Mouse (Mus musculus) E14TG2a.4 (cell line): ENCODE measurements around the gene Lrrc75a.

Experiments used
- CTCF ChIP-seq: conservative IDR thresholded peaks from 2 replicates; pipeline ENCODE4 v1.5.1; 2014; ENCODE audit warnings: low read length
- NANOG ChIP-seq: IDR thresholded peaks from 2 replicates; pipeline ENCODE4 v1.6.1; 2014; ENCODE audit warnings: borderline replicate concordance, low read length, mixed read lengths
- POU5F1 ChIP-seq: IDR thresholded peaks from 2 replicates; pipeline ENCODE4 v1.6.1; 2014; ENCODE audit warnings: low read length, borderline replicate concordance

DNA sequence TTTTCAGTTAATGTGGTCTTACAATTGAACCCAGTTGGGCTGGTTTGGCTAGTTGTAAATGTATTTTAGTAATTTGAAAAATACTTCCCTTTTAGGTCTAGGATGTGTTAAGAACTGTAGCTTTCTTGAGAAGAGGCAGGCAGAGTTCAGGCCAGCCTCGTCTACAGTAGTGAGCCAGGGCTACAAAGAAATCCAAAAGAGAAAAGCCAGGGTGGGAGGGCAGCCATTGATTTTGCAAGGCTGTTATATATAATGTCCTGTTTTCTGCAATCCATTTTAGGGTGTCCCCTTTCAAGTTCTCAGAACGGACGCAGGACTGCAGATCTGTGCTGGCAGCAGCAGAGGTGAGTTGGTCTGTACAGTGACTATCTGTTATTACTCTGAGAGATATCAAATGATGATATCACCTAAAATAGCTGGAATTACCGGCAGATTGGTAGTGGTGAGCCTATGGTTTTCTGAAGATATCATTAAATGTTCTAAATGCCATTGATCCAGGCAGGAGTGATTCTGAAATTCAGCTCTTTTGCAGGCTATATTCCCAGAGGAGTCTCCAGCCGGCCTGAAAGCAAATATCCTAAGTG lies 44.1 kb downstream of the Lrrc75a start:
- no peak for TF ChIP-seq CTCF
- TF ChIP-seq POU5F1, result no peak
- TF ChIP-seq NANOG, result no peak
